Mouse (Mus musculus) bone marrow macrophage, adult 2 months (primary cell): ENCODE measurements around the gene F2rl1. TPM values are rescaled to one million over a fixed set of nuclear protein-coding genes. Genes with fewer than 3 reads are reported as not detected.

Source experiments
- H3K27ac ChIP-seq: 2 replicates; pipeline ENCODE4 v1.5.1; 2012; ENCODE audit warnings: low read depth, low read length; ENCODE audit not compliant: insufficient read depth
- H3K4me1 ChIP-seq: 2 replicates; pipeline ENCODE4 v1.6.1; 2012; ENCODE audit warnings: low read length; ENCODE audit not compliant: control insufficient read depth, insufficient read depth
- H3K4me3 ChIP-seq: 2 replicates; pipeline ENCODE4 v1.5.1; 2012; ENCODE audit warnings: mild to moderate bottlenecking, low read length, moderate library complexity; ENCODE audit not compliant: insufficient read depth
- CTCF ChIP-seq: IDR thresholded peaks from 2 replicates; pipeline ENCODE4 v1.5.1; 2012; ENCODE audit warnings: low read depth, mild to moderate bottlenecking, low read length, moderate library complexity
- POLR2A ChIP-seq: IDR thresholded peaks from 2 replicates; pipeline ENCODE4 v1.6.1; 2012; ENCODE audit warnings: mild to moderate bottlenecking, low read depth, low read length, borderline replicate concordance
- polyA plus RNA-seq: library from polyadenylated mRNA; stranded (reverse); fragments of >200 nt; gene quantifications from 2 replicates; pipeline ENCODE4 v1.2.4, GENCODE M21; 2012; ENCODE audit not compliant: missing spikeins, insufficient read depth, insufficient read length

F2rl1 gene
- polyA plus RNA-seq, 1 experiment, result not detected

DNA sequence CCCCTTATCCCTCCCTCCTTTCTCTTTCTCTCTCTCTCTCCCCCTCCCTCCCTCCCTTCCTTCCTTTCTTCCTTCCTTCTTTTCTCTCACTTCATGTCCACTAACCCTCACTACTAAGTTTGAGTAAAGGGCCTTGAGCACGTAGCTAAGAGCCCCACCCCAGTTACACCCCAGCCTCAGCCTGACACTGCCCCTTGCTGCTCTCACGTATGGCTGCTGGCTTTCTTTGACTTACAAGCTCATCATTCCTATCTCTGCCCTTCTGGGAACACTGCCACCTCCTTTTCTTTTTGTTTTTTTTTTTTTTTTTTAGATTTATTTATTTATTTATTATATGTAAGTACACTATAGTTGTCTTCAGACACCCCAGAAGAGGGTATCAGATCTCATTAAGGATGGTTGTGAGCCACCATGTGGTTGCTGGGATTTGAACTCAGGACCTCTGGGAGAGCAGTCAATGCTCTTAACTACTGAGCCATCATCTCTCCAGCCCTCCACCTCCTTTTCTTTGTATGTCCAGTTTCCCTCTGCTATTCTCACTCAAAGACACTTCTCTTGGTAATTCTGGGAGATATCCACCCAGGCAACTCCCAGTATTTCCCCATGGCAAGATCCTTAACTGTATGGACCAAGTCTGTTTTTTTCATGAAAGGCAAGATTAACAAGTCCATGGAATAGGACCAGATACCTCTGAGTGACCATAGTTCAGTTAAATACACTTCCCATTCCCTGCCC, 25.8 kb upstream of the F2rl1 start:
- Histone ChIP-seq H3K4me3 (no peak overlapping the region), H3K27ac (no peak overlapping the region), H3K4me1 (no peaks in the 10 kb centered on the region)
- TF ChIP-seq CTCF, result no peak
- no peak for TF ChIP-seq POLR2A

- TF ChIP-seq POLR2A (no peak), CTCF (no peak)
- H3K4me1 ChIP-seq, result no peaks in the 10 kb centered on the region
- H3K4me3 ChIP-seq, result no peak overlapping the region
- no peak overlapping the region for H3K27ac ChIP-seq
Measured at GRCm38 (mm10) chr13:95549421-95549820, 24.4 kb upstream of the F2rl1 start.

- Histone ChIP-seq H3K27ac (no peak overlapping the region), H3K4me3 (no peak overlapping the region), H3K4me1 (no peaks in the 10 kb centered on the region)
- TF ChIP-seq POLR2A, result no peak
- no peak for TF ChIP-seq CTCF
Measured at GRCm38 (mm10) chr13:95548856-95549255, 23.8 kb upstream of the F2rl1 start.

GRCm38 (mm10) chr13:95548291-95548789, 23.3 kb upstream of the F2rl1 start:
- Histone ChIP-seq H3K4me3 (0 out of 2 replicates have a peak overlapping the region, but pooled peaks have one; percentile 8), H3K27ac (no peak overlapping the region), H3K4me1 (no peaks in the 10 kb centered on the region)
- no peak for TF ChIP-seq CTCF
- no peak for TF ChIP-seq POLR2A

DNA sequence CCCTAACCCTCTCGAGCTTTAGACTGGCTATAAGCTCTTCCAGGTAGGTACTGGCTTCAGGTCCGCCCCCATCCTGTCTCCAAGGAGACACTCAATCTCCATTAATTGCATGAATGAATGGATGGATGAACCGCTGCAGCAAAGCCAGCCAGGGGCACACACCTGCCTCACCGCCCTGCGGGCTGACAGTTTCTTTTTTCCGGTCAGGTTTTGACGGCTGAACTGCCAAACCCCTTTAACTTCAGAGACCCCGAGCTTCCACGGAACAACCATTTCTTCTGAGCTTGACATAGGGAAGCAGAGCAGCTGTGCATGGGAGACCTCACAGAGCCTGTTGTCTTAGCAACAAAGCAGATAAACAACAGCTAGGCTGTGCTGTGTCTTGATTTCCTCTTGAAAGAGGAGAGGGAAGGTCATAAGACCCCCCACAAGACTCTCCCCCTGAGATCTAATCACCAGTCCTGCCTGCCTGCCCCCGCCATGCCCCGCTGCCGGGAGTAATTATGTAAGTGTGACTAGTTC, 22.1 kb upstream of the F2rl1 start:
- no peak for TF ChIP-seq POLR2A
- TF ChIP-seq CTCF, result no peak
- Histone ChIP-seq H3K27ac (no peak overlapping the region), H3K4me3 (no peak overlapping the region), H3K4me1 (no peaks in the 10 kb centered on the region)

GRCm38 (mm10) chr13:95546251-95546650, 21.2 kb upstream of the F2rl1 start:
- H3K4me1 ChIP-seq, result no peaks in the 10 kb centered on the region
- H3K4me3 ChIP-seq, result no peak overlapping the region
- TF ChIP-seq POLR2A (no peak), CTCF (no peak)
- no peak overlapping the region for H3K27ac ChIP-seq

GRCm38 (mm10) chr13:95545729-95546186, 20.7 kb upstream of the F2rl1 start:
- no peaks in the 10 kb centered on the region for H3K4me1 ChIP-seq
- TF ChIP-seq POLR2A (no peak), CTCF (no peak)
- no peak overlapping the region for H3K27ac ChIP-seq
- H3K4me3 ChIP-seq, result no peak overlapping the region

DNA sequence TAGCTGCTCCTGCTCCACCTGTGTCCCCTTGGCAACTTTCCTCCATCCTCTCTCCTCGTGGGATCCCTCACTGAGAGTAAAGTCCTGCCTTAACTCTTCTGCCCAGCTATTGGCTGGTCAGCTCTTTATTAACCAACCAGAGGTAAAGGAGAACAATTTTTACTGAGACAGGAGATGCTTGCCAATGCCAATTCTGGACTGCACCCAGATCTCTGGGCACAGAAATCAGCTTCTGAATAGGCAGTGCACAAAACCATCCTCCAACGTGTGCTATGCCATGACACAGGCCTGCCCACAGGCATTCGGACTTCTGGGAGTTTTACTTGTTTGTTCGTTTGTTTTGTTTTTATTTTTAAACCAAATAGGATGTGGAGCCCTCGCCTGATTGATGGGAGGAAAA, 13.0 kb upstream of the F2rl1 start:
- peaks cover 3% of the 10 kb centered on the region; the same call in 1 of the 2 replicates for H3K4me1 ChIP-seq
- no peak for TF ChIP-seq POLR2A
- TF ChIP-seq CTCF, result no peak
- no peak overlapping the region for H3K4me3 ChIP-seq
- no peak overlapping the region for H3K27ac ChIP-seq

- Histone ChIP-seq H3K4me1 (peaks cover 3% of the 10 kb centered on the region; the same call in 1 of the 2 replicates), H3K4me3 (no peak overlapping the region), H3K27ac (no peak overlapping the region)
- no peak for TF ChIP-seq POLR2A
- TF ChIP-seq CTCF, result no peak
Measured at GRCm38 (mm10) chr13:95536117-95536493, 11.1 kb upstream of the F2rl1 start.

GRCm38 (mm10) chr13:95535461-95536116, 10.6 kb upstream of the F2rl1 start:
- Histone ChIP-seq H3K27ac (no peak overlapping the region), H3K4me1 (peaks cover 3% of the 10 kb centered on the region; the same call in 1 of the 2 replicates), H3K4me3 (no peak overlapping the region)
- TF ChIP-seq CTCF (no peak), POLR2A (no peak)
